In genomic region chr4:135727817-135728216, GRCm38 (mm10) we compare ENCODE assay signal across 10 mouse cellular contexts. TPM values are rescaled to one million over a fixed set of nuclear protein-coding genes. Genes with fewer than 3 reads are reported as not detected.
DNase-seq lines count a peak whose midpoint lies in the region; ATAC-seq and TF ChIP-seq lines count a peak whose summit lies in the region.
"Had no signal": no experiment of that assay in that cellular context is flagged by ENCODE, and none has a peak within 500 bp of the region (broad histone marks: within the 10 kb centered on the region; RNA-seq: fewer than 3 reads in every experiment).

Gene Il22ra1 (plus strand): TSS chr4:135728172.

- peak; percentile 33 for DNase-seq in urinary bladder, adult 2 months (ENCODE audit: low spot score)
- DNase-seq in gastrocnemius, postnatal 25 days: no peak
- no peak for DNase-seq in left cerebral cortex, adult 2 months (ENCODE audit: extremely low spot score in 1 of 2, low spot score in 2 of 2)
- DNase-seq: embryo, embryonic 11 days had no signal

- WGBS in liver, embryonic 12.5 days (ENCODE audit: insufficient replicate concordance): 14% methylated on average over 14 of the region's 14 CpGs
- 51% methylated on average over 14 of the region's 14 CpGs for WGBS in hindbrain, embryonic 12.5 days

- intact Hi-C loops in left cerebral cortex, adult 2 months (cut with DNase I): no loop called here

- ATAC-seq in megakaryocyte, adult 5-6 weeks (ENCODE audit: poor library complexity, severe bottlenecking): no peak
- ATAC-seq in erythroid progenitor cell, adult 5-6 weeks (replicated peaks; ENCODE audit: low FRiP score, poor library complexity, severe bottlenecking): peak; percentile 82
- peak; percentile 73; the same call in 1 of the 2 replicates for ATAC-seq in liver, embryonic 12.5 days
- no peak for ATAC-seq in hindbrain, embryonic 12.5 days (ENCODE audit: low FRiP score)
- ATAC-seq: Patski had no signal

- no peak for TF ChIP-seq CTCF in left cerebral cortex, adult 2 months (IDR thresholded peaks at IDR 0.05)

- peak within 1 kb of the TSS; percentile 25 for H3K4me3 ChIP-seq in megakaryocyte, embryonic 14.5 days (replicated peaks)
- peak within 1 kb of the TSS; percentile 43 for H3K4me3 ChIP-seq in liver, embryonic 12.5 days
- no peak within 1 kb of the TSS for H3K4me3 ChIP-seq in hindbrain, embryonic 12.5 days
- no peak within 1 kb of the TSS for H3K4me3 ChIP-seq in left cerebral cortex, adult 2 months

- H3K36me3 ChIP-seq in megakaryocyte, embryonic 14.5 days (replicated peaks; ENCODE audit: low read length): no peaks in the 10 kb centered on the region
- H3K36me3 ChIP-seq in liver, embryonic 12.5 days: no peaks in the 10 kb centered on the region
- no peaks in the 10 kb centered on the region for H3K36me3 ChIP-seq in hindbrain, embryonic 12.5 days

- peaks cover 47% of the 10 kb centered on the region for H3K27me3 ChIP-seq in megakaryocyte, embryonic 14.5 days (replicated peaks)
- H3K27me3 ChIP-seq in liver, embryonic 12.5 days (replicated peaks): peaks cover 53% of the 10 kb centered on the region
- no peaks in the 10 kb centered on the region; the same call in 1 of the 2 replicates for H3K27me3 ChIP-seq in hindbrain, embryonic 12.5 days
- H3K27me3 ChIP-seq: Patski had no signal

- 0 out of 2 replicates have a peak, but pooled peaks cover 4% of the 10 kb centered on the region for H3K4me1 ChIP-seq in megakaryocyte, embryonic 14.5 days
- peaks cover 22% of the 10 kb centered on the region for H3K4me1 ChIP-seq in liver, embryonic 12.5 days
- no peaks in the 10 kb centered on the region for H3K4me1 ChIP-seq in hindbrain, embryonic 12.5 days

- H3K9me3 ChIP-seq in megakaryocyte, embryonic 14.5 days: peaks cover 21% of the 10 kb centered on the region
- H3K9me3 ChIP-seq in liver, embryonic 12.5 days (replicated peaks): 0 out of 2 replicates have a peak, but pooled peaks cover 2% of the 10 kb centered on the region
- 0 out of 2 replicates have a peak, but pooled peaks cover 2% of the 10 kb centered on the region for H3K9me3 ChIP-seq in hindbrain, embryonic 12.5 days (replicated peaks)

- no peak within 1 kb of the TSS for H3K27ac ChIP-seq in liver, embryonic 12.5 days
- no peak within 1 kb of the TSS for H3K27ac ChIP-seq in hindbrain, embryonic 12.5 days
- no peak within 1 kb of the TSS for H3K27ac ChIP-seq in left cerebral cortex, adult 2 months

- peak within 1 kb of the TSS; percentile 63 for H3K9ac ChIP-seq in liver, embryonic 12.5 days
- H3K9ac ChIP-seq in hindbrain, embryonic 12.5 days: no peak within 1 kb of the TSS

- peak within 1 kb of the TSS; percentile 67 for H3K4me2 ChIP-seq in liver, embryonic 12.5 days
- no peak within 1 kb of the TSS for H3K4me2 ChIP-seq in hindbrain, embryonic 12.5 days (replicated peaks)

RNA-seq across cellular contexts. Expression of gene Il22ra1, which starts in this region (rescaled TPM):
- polyA plus RNA-seq in megakaryocyte, embryonic 14.5 days (2012; ENCODE audit: insufficient read depth, low replicate concordance): not detected in 2 replicates
- total RNA-seq in megakaryocyte, adult 5-6 weeks (2015): not detected in 2 replicates
- not detected in 2 replicates for total RNA-seq in megakaryocyte, adult 5-6 weeks (2017)
- not detected in 2 replicates for total RNA-seq in erythroid progenitor cell, adult 5-6 weeks (2015; ENCODE audit: low replicate concordance)
- 0.64 and 3.6 TPM in 2 replicates for total RNA-seq in erythroid progenitor cell, adult 5-6 weeks (2017; ENCODE audit: low replicate concordance)
- polyA plus RNA-seq in liver, embryonic 12.5 days (2016; fragmentation: Nextera tagmentation; extraction: Ambion mirVana): 0.19 and 0.37 TPM in 2 replicates
- polyA plus RNA-seq in urinary bladder, adult 2 months (2012; rRNA removed): 0.38 and 0.47 TPM in 2 replicates
- under 1 TPM in 1 of 2 experiments, not detected in 1; 0.11 TPM for total RNA-seq in gastrocnemius, postnatal 25 days (2021)
- polyA plus RNA-seq in hindbrain, embryonic 12.5 days (2016; fragmentation: Nextera tagmentation; extraction: Ambion mirVana): not detected in 2 replicates
- total RNA-seq in left cerebral cortex, adult 2 months (2021): under 1 TPM in 1 of 2 experiments, not detected in 1; 0.14 TPM
- polyA plus RNA-seq: Patski had no signal

Comparison
In these comparisons a context has a peak if more than half of its experiments do, and no peak if none do; other contexts are left out.
1. Peak in ATAC-seq, H3K4me3 ChIP-seq, H3K9ac ChIP-seq and H3K4me2 ChIP-seq in liver, embryonic 12.5 days; RNA of the gene not detected or under 1 TPM.
2. Peak in DNase-seq in urinary bladder, adult 2 months; RNA of the gene not detected or under 1 TPM.